Comparison of ENCODE assay signal across 13 mouse cellular contexts in the genomic region with DNA sequence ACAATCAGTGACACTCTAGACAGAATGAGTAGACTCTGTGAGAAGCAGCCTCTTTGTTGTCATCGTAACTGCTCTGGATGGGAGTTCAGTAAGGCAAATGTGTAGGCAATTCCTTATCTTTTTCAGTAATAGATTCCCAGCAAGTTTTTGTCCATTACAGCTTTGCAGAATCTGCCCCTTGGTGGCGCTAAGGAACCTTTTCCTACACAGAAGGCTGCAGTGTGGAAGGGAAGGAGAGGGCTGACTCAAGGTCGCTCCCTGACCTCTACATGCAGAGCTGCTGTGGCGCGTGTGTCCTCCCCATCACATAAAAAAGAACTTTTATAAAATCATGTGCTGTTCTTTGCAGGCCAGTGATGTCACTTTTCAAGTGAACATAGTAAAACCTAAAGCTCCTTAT. TPM values are rescaled to one million over a fixed set of nuclear protein-coding genes. Genes with fewer than 3 reads are reported as not detected.
A peak's percentile ranks its signal among the peaks of the same experiment; 100 is the strongest.
DNase-seq lines count a peak whose midpoint lies in the region; ATAC-seq and TF ChIP-seq lines count a peak whose summit lies in the region.
"Had no signal": no experiment of that assay in that cellular context is flagged by ENCODE, and none has a peak within 500 bp of the region (broad histone marks: within the 10 kb centered on the region; RNA-seq: fewer than 3 reads in every experiment).

No protein-coding gene starts in this region.

- no peak overlapping the region for H3K27ac ChIP-seq in limb, embryonic 11.5 days (replicated peaks; ENCODE audit: low read depth, low read length)
- no peak overlapping the region for H3K27ac ChIP-seq in limb, embryonic 10.5 days
- H3K27ac ChIP-seq: embryonic facial prominence, embryonic 12.5 days; heart, embryonic 15.5 days; limb, embryonic 15.5 days; midbrain, embryonic 15.5 days had no signal

- H3K9me3 ChIP-seq in limb, embryonic 11.5 days (ENCODE audit: control insufficient read depth, low read length), result no peaks in the 10 kb centered on the region
- H3K9me3 ChIP-seq in limb, embryonic 10.5 days (replicated peaks), result no peaks in the 10 kb centered on the region
- H3K9me3 ChIP-seq in G1E (replicated peaks), result no peaks in the 10 kb centered on the region
- H3K9me3 ChIP-seq: embryonic facial prominence, embryonic 12.5 days; heart, embryonic 15.5 days; limb, embryonic 15.5 days; midbrain, embryonic 15.5 days had no signal

- no peak for TF ChIP-seq CTCF in G1E (IDR thresholded peaks at IDR 0.05; ENCODE audit: low read depth, low read length)

- no peak overlapping the region for H3K4me3 ChIP-seq in limb, embryonic 11.5 days (ENCODE audit: low read depth, low read length)
- H3K4me3 ChIP-seq in limb, embryonic 10.5 days, result no peak overlapping the region
- H3K4me3 ChIP-seq in G1E (ENCODE audit: low read depth, low read length), result no peak overlapping the region
- H3K4me3 ChIP-seq: embryonic facial prominence, embryonic 12.5 days; heart, embryonic 15.5 days; limb, embryonic 15.5 days; midbrain, embryonic 15.5 days had no signal

- H3K36me3 ChIP-seq in limb, embryonic 11.5 days (ENCODE audit: control insufficient read depth, insufficient read depth, low read length), result peaks cover 32% of the 10 kb centered on the region
- peaks cover 88% of the 10 kb centered on the region for H3K36me3 ChIP-seq in limb, embryonic 10.5 days
- H3K36me3 ChIP-seq in G1E (replicated peaks), result peaks cover 85% of the 10 kb centered on the region
- H3K36me3 ChIP-seq: midbrain, embryonic 15.5 days had no signal

- no peak for ATAC-seq in limb, embryonic 11.5 days (ENCODE audit: insufficient number of reproducible peaks, low FRiP score, low TSS enrichment, low read depth)
- ATAC-seq in G1E (ENCODE audit: extremely low read depth, insufficient number of reproducible peaks, low FRiP score, poor library complexity, severe bottlenecking), result peak; percentile 32; the same call in 1 of the 2 replicates
- ATAC-seq: midbrain, embryonic 15.5 days had no signal

- H3K4me2 ChIP-seq in limb, embryonic 11.5 days (ENCODE audit: low read depth, severe bottlenecking), result no peak overlapping the region
- H3K4me2 ChIP-seq: embryonic facial prominence, embryonic 12.5 days; heart, embryonic 15.5 days; limb, embryonic 15.5 days; midbrain, embryonic 15.5 days had no signal

- H3K4me1 ChIP-seq in limb, embryonic 11.5 days (ENCODE audit: control insufficient read depth, insufficient read depth, low read length), result peaks cover 6% of the 10 kb centered on the region; the same call in 1 of the 2 replicates
- peaks cover 18% of the 10 kb centered on the region for H3K4me1 ChIP-seq in limb, embryonic 10.5 days
- peaks cover 37% of the 10 kb centered on the region for H3K4me1 ChIP-seq in G1E (ENCODE audit: insufficient read depth, low read depth, low read length)

- intact Hi-C loops in left cerebral cortex, postnatal 10 days (cut with DNase I), result no loop called here

- H3K9ac ChIP-seq in limb, embryonic 11.5 days (ENCODE audit: low read length), result no peak overlapping the region
- H3K9ac ChIP-seq: embryonic facial prominence, embryonic 12.5 days; heart, embryonic 15.5 days; limb, embryonic 15.5 days; midbrain, embryonic 15.5 days had no signal

- whole genome bisulfite sequencing in limb, embryonic 11.5 days, result 89% methylated on average over 5 of the region's 5 CpGs
- WGBS in limb, embryonic 10.5 days, result 83% methylated on average over 5 of the region's 5 CpGs

- DNase-seq in embryo, embryonic 10 days (ENCODE audit: low spot score), result peak; percentile 35
- no peak for DNase-seq in embryo, embryonic 9.5 days (ENCODE audit: extremely low spot score)
- DNase-seq in limb, embryonic 11.5 days (ENCODE audit: low spot score), result peak; percentile 34
- DNase-seq in limb, embryonic 10.5 days (ENCODE audit: low spot score), result no peak
- no peak for DNase-seq in G1E (ENCODE audit: low spot score)
- peak; percentile 14 to 64 for DNase-seq in kidney, postnatal 36 days
- DNase-seq in thymus, postnatal 4 days, result no peak
- no peak for DNase-seq in left cerebral cortex, postnatal 10 days (ENCODE audit: extremely low spot score in 1 of 2, low spot score in 2 of 2)

- H3K27me3 ChIP-seq in limb, embryonic 11.5 days (ENCODE audit: control insufficient read depth, insufficient read depth, low read length), result no peaks in the 10 kb centered on the region
- no peaks in the 10 kb centered on the region for H3K27me3 ChIP-seq in limb, embryonic 10.5 days (ENCODE audit: low read depth, poor library complexity, severe bottlenecking)
- H3K27me3 ChIP-seq in G1E (ENCODE audit: insufficient read depth, low read length), result no peaks in the 10 kb centered on the region
- H3K27me3 ChIP-seq: embryonic facial prominence, embryonic 12.5 days; heart, embryonic 15.5 days; limb, embryonic 15.5 days; midbrain, embryonic 15.5 days had no signal

RNA-seq across cellular contexts. Expression of a gene that starts 5.6 kb away (rescaled TPM):
- polyA plus RNA-seq in limb, embryonic 11.5 days (2014; fragmentation: Nextera tagmentation; extraction: Ambion mirVana), result 28.6 and 35.5 TPM in 2 replicates
- polyA plus RNA-seq in limb, embryonic 10.5 days (2016; fragmentation: Nextera tagmentation; extraction: Ambion mirVana), result 36.3 and 37.5 TPM in 2 replicates
- total RNA-seq in G1E (2014; fragmentation: Nextera tagmentation), result 12.5 and 13.4 TPM in 2 replicates
- 18.1 and 22.1 TPM in 2 replicates for total RNA-seq in G1E (2017)
- polyA plus RNA-seq in G1E (2012), result 19.4 and 25.6 TPM in 2 replicates
- total RNA-seq in left cerebral cortex, postnatal 10 days (2021), result 1 to 10 TPM in 1 of 2 experiments, under 1 TPM in 1; 0.64 to 1.4 TPM

RNA-seq across cellular contexts. Expression of a gene that starts 5.6 kb away (rescaled TPM):
- 12.4 and 13.7 TPM in 2 replicates for polyA plus RNA-seq in limb, embryonic 11.5 days (2014; fragmentation: Nextera tagmentation; extraction: Ambion mirVana)
- polyA plus RNA-seq in limb, embryonic 10.5 days (2016; fragmentation: Nextera tagmentation; extraction: Ambion mirVana), result 10.4 and 12.5 TPM in 2 replicates
- total RNA-seq in G1E (2014; fragmentation: Nextera tagmentation), result 33.6 and 53.0 TPM in 2 replicates
- total RNA-seq in G1E (2017), result 36.8 and 50.0 TPM in 2 replicates
- polyA plus RNA-seq in G1E (2012), result 0.77 and 1.6 TPM in 2 replicates
- total RNA-seq in left cerebral cortex, postnatal 10 days (2021), result 10 to 100 TPM; 25.1 to 28.6 TPM

RNA-seq across cellular contexts. Expression of a gene that starts 29.3 kb away (rescaled TPM):
- 9.4 and 9.7 TPM in 2 replicates for polyA plus RNA-seq in limb, embryonic 11.5 days (2014; fragmentation: Nextera tagmentation; extraction: Ambion mirVana)
- 8.1 and 11.1 TPM in 2 replicates for polyA plus RNA-seq in limb, embryonic 10.5 days (2016; fragmentation: Nextera tagmentation; extraction: Ambion mirVana)
- total RNA-seq in G1E (2014; fragmentation: Nextera tagmentation) (not detected in 2 replicates), G1E (2017) (0.11 TPM in 1 of 2 replicates, not detected in the other)
- polyA plus RNA-seq in G1E (2012), result 0.09 TPM in 1 of 2 replicates, not detected in the other
- total RNA-seq in left cerebral cortex, postnatal 10 days (2021), result under 1 TPM; 0.47 to 0.60 TPM

RNA-seq across cellular contexts. Expression of a gene that starts 31.9 kb away (rescaled TPM):
- not detected in 2 replicates for polyA plus RNA-seq in limb, embryonic 11.5 days (2014; fragmentation: Nextera tagmentation; extraction: Ambion mirVana)
- not detected in 2 replicates for polyA plus RNA-seq in limb, embryonic 10.5 days (2016; fragmentation: Nextera tagmentation; extraction: Ambion mirVana)
- not detected in 2 replicates for total RNA-seq in G1E (2014; fragmentation: Nextera tagmentation)
- not detected in 2 replicates for total RNA-seq in G1E (2017)
- polyA plus RNA-seq in G1E (2012), result not detected in 2 replicates
- total RNA-seq in left cerebral cortex, postnatal 10 days (2021), result not detected
- polyA plus RNA-seq: embryonic facial prominence, embryonic 12.5 days; frontal cortex, adult 2 months; heart, embryonic 15.5 days; limb, embryonic 15.5 days; midbrain, embryonic 15.5 days had no signal

RNA-seq across cellular contexts. Expression of a gene that starts 42.4 kb away (rescaled TPM):
- polyA plus RNA-seq in limb, embryonic 11.5 days (2014; fragmentation: Nextera tagmentation; extraction: Ambion mirVana), result 7.5 and 8.9 TPM in 2 replicates
- 6.9 and 8.7 TPM in 2 replicates for polyA plus RNA-seq in limb, embryonic 10.5 days (2016; fragmentation: Nextera tagmentation; extraction: Ambion mirVana)
- 18.7 and 20.2 TPM in 2 replicates for total RNA-seq in G1E (2014; fragmentation: Nextera tagmentation)
- 21.9 and 22.5 TPM in 2 replicates for total RNA-seq in G1E (2017)
- 8.2 and 8.8 TPM in 2 replicates for polyA plus RNA-seq in G1E (2012)
- 10 to 100 TPM; 18.3 to 18.5 TPM for total RNA-seq in left cerebral cortex, postnatal 10 days (2021)

Comparison
In these comparisons a context has a peak if more than half of its experiments do, and no peak if none do; other contexts are left out.
1. DNase-seq: peak in embryo, embryonic 10 days (single experiment), limb, embryonic 11.5 days (single experiment) and kidney, postnatal 36 days (2 of 2); none in embryo, embryonic 9.5 days (single experiment), limb, embryonic 10.5 days (single experiment), G1E (single experiment), thymus, postnatal 4 days (single experiment) and left cerebral cortex, postnatal 10 days (0 of 2).